Mouse (Mus musculus): Measurements from ENCODE around the gene Asic2.

Asic2 gene

GRCm38 (mm10) chr11:81610506-81610905, 357.8 kb downstream of the Asic2 start:
- DNase-seq (ENCODE audit: low spot score): no peak

- DNase-seq (ENCODE audit: low spot score): no peak
These were observed 365.3 kb downstream of the Asic2 start for GRCm38 (mm10) chr11:81602971-81603370.

GRCm38 (mm10) chr11:81601736-81602135, 366.5 kb downstream of the Asic2 start:
- DNase-seq (ENCODE audit: low spot score): no peak

GRCm38 (mm10) chr11:81597601-81598000, 370.7 kb downstream of the Asic2 start:
- DNase-seq (ENCODE audit: low spot score): no peak

- DNase-seq (ENCODE audit: low spot score): no peak
These were observed 373.0 kb downstream of the Asic2 start for GRCm38 (mm10) chr11:81595235-81595634.

GRCm38 (mm10) chr11:81592776-81593175, 375.5 kb downstream of the Asic2 start:
- no peak for DNase-seq (ENCODE audit: low spot score)

GRCm38 (mm10) chr11:81590911-81591310, 377.3 kb downstream of the Asic2 start:
- DNase-seq (ENCODE audit: low spot score): no peak

GRCm38 (mm10) chr11:81588630-81589029, 379.6 kb downstream of the Asic2 start:
- DNase-seq (ENCODE audit: low spot score): no peak

GRCm38 (mm10) chr11:81587942-81588341, 380.3 kb downstream of the Asic2 start:
- no peak for DNase-seq (ENCODE audit: low spot score)

GRCm38 (mm10) chr11:81587114-81587513, 381.1 kb downstream of the Asic2 start:
- DNase-seq (ENCODE audit: low spot score): no peak

- DNase-seq (ENCODE audit: low spot score): no peak
These were observed 383.8 kb downstream of the Asic2 start for GRCm38 (mm10) chr11:81584506-81584905.

- DNase-seq (ENCODE audit: low spot score): no peak
These were observed 385.1 kb downstream of the Asic2 start for GRCm38 (mm10) chr11:81583195-81583594.

- no peak for DNase-seq (ENCODE audit: low spot score)
These were observed 386.1 kb downstream of the Asic2 start for GRCm38 (mm10) chr11:81582161-81582560.

GRCm38 (mm10) chr11:81579753-81580152, 388.5 kb downstream of the Asic2 start:
- DNase-seq (ENCODE audit: low spot score): no peak

GRCm38 (mm10) chr11:81570406-81570805, 397.9 kb downstream of the Asic2 start:
- DNase-seq (ENCODE audit: low spot score): no peak

- DNase-seq (ENCODE audit: low spot score): no peak
These were observed 403.4 kb downstream of the Asic2 start for GRCm38 (mm10) chr11:81564857-81565256.

- no peak for DNase-seq (ENCODE audit: low spot score)
These were observed 407.9 kb downstream of the Asic2 start for GRCm38 (mm10) chr11:81560374-81560773.

GRCm38 (mm10) chr11:81543189-81543588, 425.1 kb downstream of the Asic2 start:
- no peak for DNase-seq (ENCODE audit: low spot score)

GRCm38 (mm10) chr11:81535121-81535717, 433.0 kb downstream of the Asic2 start:
- no peak for DNase-seq (ENCODE audit: low spot score)

- DNase-seq (ENCODE audit: low spot score): peak; percentile 8
These were observed 433.6 kb downstream of the Asic2 start for GRCm38 (mm10) chr11:81534686-81535085.

- DNase-seq (ENCODE audit: low spot score): no peak
These were observed 436.4 kb downstream of the Asic2 start for GRCm38 (mm10) chr11:81531906-81532305.

- no peak for DNase-seq (ENCODE audit: low spot score)
These were observed 445.3 kb downstream of the Asic2 start for GRCm38 (mm10) chr11:81522927-81523326.

GRCm38 (mm10) chr11:81521881-81522280, 446.4 kb downstream of the Asic2 start:
- no peak for DNase-seq (ENCODE audit: low spot score)
